Mouse (Mus musculus): ENCODE results near the gene Gpbp1.

Gpbp1 gene

DNA sequence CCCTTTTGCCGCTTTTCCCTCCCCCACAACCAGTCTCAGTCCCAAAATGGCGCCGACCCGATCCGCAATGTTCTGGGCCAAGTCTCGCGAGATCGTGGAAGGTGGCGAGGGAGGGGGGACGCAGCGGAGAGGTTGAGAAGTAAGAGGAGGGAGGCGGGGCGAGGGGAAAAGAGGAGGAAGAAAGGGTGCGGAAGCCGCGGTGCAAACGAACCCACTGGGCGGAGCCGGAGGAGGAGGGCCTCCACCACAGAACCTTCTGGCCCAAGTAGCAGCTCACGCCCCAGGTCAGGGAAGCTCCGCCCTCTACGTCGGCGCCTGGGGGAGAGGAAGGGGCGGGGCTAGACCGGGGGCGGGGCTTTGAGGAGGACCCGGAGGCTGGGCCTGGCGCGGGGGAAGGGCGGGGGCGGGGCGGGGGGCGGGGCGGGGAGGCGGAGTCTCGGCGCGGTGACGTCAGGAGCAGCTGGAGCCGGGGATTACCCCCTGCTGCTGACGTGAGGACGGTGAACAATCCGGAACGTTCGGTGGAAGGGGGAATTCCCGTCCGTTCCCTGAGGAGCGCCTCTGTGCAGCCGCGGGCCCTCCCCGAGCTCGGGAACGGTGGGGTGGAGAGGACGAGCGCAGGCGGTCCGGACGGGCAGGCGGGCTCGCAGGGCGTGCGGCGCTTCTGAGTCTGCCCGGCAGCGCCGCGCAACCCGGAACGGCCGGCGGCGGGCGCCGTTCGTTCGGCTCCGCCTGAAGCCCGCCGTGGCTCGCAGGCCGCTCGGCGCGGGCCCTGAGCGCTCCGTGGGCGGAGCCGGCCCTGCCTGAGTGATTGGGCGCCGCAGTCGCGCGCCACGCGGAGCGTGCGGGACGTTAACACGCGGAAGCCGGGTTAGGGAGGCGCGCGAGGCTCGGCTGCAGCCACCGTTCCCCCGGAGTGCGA, at the start of gene Gpbp1:
Gpbp1 (minus strand) TSS at position 310 of the 922 bp plus-strand sequence.
- peak; percentile 100 for DNase-seq (ENCODE audit: low spot score in 2 of 2)

DNA sequence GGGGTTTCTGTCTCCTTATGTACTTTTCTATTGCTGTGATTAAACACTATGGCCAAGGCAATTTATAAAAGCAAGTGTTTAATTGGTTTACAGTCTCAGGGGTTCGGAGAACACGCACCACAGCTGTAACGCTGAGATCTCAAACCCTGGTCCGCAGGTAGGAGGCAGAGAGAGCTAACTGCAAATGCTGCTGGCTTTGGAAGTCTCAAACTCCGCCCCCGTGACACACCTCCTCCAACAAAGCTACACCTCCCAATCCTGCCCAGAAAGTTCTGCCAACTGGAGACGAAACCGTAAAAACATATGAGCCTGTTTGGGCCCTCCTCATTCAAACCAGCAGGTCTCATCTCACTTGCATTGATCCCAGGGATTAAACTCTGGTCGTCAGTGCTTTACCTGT, 47.8 kb upstream of the Gpbp1 start:
- DNase-seq (ENCODE audit: low spot score in 2 of 2), result no peak

DNA sequence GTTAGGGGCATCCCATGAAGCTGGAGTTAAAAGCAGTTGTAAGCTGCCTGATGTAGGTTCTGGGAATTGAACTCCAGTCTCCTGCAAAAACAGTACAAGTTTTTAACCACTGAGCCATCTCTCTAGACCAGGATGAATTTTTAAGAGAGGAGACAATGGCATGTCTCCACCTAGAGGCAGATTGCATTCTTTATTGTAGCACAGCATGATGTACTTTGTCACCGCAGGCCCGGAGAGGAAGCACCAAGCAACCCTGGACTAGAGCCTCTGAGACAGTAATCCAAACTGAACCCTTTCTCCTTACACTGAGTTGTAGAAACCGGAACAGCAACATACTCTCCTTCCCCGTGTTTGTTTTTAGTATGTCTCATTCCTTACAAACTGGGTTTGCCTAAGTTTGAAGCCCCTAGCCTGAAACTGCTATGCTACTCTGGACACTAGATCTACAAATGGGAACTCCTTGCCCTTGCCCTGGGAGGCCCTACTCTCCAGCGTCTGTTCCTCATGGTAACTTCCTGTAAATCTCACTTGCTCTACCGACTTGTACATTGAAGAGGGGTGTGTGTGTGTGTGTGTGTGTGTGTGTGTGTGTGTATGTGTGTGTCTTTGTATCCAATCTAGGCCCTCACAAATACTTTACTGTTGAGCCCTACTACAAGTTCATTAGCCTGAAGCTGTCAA, 46.4 kb upstream of the Gpbp1 start:
- DNase-seq (ENCODE audit: low spot score in 2 of 2), result no peak

DNA sequence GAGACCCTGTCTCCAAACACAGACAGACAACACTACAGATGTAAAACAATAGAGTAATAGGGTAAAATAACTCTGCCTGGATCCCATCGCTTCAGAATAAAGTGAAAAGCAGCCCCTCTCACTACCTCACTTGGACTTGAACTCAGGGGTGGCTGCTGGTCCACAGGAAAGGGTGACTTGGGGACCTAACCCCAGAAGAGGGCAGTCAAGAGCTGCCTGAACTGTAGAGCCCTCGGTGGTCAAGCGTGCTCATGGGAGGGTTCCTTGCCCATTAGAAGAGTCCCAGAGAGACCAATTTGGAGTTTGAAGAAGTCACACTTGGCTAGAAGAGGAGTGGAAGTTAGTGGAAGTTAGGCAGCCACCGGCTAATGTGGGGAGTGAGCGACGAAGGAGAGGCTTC, 44.2 kb upstream of the Gpbp1 start:
- DNase-seq (ENCODE audit: low spot score in 2 of 2), result peak in 1 of 2 experiments; percentile 70

DNA sequence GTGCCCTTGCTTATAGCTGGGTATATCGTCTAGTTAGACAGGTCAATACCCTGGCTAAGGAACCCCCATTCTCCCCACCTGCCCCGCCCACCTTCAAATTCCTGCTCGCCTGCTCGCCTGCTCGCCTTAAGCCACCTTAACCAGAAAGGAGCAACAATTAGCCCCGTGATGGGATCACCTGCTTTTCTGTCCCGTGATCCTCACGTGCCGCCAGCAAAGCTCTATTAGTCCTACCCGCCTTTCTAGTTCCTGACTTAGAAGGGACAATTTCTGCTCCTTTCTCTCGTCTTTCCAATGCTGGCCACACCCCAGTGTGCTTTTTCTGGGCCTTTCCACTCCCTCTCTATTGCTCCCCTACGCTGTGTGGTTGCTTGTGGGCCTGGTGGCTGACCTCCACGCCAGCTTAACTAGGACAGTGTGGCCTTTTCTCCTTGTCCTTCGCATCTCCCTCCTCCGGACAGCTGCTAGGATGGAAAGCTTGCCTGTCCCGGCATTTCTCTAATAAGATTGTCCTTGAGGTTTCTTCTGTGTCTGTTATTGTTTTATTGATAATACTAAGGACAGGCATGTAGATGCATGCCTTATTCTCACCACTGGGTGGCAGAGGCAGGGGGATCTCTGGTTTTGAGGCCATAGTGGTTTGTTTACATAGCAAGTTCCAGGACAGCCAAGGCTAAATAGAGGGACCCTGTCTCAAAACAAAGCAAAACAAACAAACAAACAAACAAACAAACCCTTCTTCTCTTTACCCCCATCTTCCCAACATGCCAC, 42.5 kb upstream of the Gpbp1 start:
- peak in 1 of 2 experiments; percentile 41 for DNase-seq (ENCODE audit: low spot score in 2 of 2)

DNA sequence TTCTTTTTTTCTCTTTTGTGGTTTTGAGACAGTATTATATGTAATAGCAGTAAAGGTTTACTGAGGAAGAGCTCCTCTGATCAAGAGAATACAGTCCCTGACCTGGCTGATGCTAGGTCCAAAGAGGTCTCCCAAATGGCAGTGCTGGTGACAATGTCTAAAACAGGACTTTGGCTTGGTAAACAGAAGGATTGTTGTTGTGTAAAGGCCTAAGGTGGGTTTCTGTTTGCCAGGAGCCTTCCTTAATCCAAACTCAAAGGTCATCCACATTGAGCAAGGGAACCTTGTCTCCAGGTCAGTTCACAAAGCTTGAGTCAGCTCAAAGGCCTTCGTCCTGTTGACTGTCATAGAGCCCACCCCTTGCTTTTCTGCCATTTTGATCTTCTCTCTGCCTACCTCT, 41.8 kb upstream of the Gpbp1 start:
- DNase-seq (ENCODE audit: low spot score in 2 of 2), result no peak

DNA sequence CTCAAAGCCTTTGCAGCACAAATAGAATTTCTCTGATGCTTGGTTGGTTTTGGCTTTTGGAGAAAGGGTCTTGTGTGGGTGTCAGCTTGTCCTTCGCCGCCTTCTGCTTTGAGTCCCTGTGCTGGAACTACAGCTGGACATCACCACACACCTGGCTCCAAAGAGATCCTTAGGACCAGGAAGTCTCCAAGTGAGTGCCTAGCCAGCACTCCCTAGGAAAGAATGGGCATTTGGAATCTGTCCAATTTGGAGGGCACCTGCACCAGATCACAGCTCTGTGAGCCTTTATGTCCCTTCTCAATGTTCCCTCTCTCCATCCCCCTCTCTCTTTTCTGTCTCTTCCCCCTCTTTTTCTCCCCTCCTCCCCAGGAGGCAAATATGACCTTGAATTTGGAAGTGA, 34.4 kb upstream of the Gpbp1 start:
- DNase-seq (ENCODE audit: low spot score in 2 of 2), result no peak

DNA sequence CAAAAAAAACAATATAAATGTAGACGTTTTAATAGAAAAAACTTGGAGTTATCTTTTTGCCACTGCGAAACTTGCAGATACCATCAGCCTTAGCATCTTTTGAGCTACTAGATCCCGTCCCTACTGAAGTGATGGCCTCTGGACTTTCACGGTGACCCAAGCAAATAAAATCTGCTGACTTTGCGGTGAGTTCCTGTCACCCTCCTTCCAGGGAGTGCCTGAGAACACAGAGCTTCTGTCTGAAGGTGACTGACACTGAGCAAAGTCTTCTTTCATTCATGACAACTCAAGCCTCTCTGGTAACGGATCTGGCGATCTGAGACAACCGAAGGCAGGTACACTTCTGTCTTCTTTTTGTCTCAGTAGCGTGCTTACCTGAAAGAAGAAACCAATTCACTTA, 32.4 kb upstream of the Gpbp1 start:
- DNase-seq (ENCODE audit: low spot score in 2 of 2), result no peak

DNA sequence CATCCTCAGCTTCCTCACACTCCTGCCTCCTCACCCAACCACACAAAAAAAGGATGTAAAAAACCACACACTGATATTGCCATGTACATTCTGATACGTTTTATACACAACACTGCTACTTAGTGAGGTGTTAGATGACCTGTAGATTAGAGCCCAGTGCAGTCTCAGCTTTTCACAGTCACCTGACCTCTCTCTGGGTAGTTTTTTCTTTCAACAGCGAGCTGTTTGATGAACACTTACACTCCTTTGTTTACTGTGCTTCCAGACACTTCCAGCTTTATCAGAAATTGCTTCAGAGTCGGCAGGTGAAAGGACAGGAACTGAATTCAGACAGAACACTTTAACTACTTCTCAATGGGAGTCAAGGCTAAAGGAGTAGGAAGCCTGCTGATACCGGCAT, 30.5 kb upstream of the Gpbp1 start:
- no peak for DNase-seq (ENCODE audit: low spot score in 2 of 2)

DNA sequence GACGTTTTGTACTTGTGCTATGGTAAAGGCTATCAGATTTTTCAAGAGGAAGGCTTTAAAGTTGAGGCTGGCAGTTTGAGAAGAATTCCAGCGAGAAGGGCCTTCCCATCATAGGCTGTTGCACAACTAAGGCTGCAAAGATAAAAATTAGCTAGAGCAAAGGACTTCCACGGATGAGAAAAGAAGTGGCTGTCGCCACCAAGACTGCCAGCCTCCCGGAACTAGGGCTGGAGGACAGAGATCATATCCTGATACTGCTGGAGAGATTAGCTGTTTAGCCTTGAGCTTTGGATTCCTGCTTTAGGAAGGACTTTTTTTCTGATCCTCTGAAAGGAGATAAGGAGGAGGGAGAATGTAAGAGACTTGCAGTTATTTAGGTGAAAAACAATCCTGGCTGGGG, 28.4 kb upstream of the Gpbp1 start:
- no peak for DNase-seq (ENCODE audit: low spot score in 2 of 2)

DNA sequence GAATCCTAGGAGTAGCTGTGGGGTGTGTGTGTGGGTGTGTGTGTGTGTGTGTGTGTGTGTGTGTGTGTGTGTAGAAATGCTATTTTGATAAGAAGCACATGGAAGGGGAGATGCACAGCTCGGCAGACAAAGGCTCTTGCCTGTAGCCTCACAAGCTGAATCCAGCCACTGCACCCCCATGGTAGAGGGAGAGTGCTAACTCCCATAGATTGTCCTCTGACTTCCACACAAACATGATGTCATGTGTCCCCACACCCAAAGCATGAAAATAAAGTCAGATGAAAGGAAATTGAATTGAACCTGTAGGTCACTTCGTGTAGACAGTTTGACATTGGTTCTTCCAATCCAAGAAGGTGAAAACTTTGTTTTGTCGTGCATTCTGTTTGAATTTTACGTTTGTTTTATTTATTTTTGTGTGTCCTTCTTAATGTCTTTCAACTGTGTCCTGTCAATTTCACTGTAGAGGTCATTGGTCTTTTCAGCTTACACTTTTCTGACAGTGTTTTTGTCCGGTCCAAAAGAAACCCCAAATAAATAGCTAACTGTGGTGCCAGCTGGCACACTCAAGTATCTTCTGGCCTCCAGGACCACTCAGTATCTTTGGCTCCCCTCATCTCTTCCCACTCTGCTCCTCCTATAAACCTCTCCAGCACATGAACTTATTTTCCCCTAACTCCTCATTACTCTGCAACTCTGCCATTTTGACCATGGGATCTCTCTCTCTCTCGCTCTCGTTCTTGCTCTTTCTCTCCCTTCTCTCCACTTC, 26.7 kb upstream of the Gpbp1 start:
- no peak for DNase-seq (ENCODE audit: low spot score in 2 of 2)

DNA sequence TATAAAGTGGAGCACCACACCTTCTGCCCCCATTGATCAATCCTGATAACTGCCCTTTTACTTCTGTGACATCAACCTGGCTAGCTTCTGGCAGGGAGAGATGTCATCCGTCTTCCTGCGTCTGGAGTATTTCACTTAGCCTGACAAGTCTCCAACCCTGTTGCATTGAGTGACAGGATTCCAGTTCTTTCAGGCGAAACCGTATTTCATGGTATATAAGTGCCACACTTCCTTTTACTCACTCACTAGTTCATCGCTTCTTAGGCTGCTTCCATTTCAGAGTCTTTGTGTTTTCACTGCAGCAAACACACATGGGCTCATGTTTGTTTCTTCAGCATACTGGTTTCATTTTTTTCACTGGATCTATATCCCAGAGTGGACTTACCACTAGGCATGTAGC, 19.5 kb upstream of the Gpbp1 start:
- no peak for DNase-seq (ENCODE audit: low spot score in 2 of 2)

DNA sequence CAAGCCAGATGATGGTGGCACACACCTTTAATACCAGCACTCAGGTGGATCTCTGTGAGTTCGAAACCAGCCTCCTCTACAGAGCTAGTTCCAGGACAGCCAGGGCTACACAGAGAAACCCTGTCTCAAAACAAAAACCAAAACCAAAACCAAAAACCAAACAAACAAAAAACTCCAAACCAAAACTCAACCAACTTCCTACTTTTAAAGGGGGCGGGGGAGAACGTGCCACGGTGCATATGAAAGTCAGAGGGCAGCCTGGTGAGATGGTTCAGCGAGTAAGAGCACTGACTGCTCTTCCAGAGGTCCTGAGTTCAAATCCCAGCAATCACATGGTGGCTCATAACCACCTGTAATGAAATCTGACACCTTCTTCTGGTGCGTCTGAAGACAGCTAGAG, 18.7 kb upstream of the Gpbp1 start:
- no peak for DNase-seq (ENCODE audit: low spot score in 2 of 2)

DNA sequence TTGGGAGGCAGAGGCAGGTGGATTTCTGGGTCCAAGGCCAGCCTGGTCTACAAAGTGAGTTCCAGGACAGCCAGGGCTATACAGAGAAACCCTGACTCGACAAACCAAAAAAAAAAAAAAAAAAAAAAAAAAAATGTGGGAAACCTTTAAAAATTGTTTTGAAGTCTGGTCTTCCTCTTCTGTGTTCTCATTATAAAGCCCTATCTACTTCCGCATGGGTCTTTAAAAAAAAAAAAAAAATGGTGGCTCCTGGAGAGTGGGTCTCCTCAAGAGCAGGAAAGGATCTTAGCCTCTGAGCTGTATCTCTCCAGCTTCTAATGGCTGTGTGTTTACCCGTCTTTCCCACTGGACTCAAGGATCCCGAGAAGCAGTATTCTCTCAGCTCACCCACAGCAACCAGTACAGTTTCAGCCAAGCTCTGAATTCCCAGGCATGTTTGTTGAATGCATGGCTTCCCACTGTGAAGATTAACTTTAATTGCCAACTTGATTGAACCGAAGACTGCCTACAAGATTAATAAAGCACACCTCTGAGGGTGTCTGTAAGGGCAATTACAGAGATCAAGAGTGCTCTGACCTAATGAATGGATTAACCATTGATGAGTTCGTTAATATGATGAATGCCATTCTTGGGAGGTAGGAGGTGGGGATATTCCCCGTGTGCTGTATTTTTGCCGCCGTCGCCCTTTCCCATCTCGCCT, 4.6 kb upstream of the Gpbp1 start:
- DNase-seq (ENCODE audit: low spot score in 2 of 2), result no peak

DNA sequence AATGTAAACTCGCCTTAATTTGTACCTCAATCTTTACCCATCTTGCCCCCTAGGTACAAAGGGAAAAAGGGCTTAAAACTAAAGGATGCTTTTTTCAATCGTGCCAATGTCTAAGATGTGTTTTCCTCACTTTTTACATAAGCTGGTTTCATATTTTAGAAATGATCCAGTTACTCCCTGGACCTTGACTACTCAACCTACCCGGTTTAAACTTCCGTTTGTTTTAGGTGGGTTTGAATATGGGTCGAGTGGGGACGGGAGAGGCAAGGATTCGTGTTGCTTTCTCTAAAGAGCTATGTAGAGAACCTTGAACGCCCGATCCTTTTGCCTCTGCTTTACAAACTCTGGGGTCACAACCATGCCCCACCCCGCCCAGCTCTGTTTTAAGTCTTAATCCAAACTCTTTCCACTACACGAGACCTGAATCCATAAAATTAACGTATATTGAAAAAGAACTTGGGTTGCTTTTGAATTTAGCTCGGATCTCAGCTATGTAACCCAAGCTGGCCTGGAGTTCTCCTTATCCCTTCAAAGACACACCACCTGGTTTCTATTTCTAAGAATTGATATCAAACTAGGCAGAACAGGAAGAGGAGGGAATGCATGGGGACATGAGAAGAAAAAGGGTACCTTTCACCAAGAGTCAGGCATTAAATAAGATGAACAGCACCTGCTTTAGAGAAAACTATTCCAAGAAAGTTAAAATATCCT, 1.3 kb upstream of the Gpbp1 start:
- no peak for DNase-seq (ENCODE audit: low spot score in 2 of 2)

DNA sequence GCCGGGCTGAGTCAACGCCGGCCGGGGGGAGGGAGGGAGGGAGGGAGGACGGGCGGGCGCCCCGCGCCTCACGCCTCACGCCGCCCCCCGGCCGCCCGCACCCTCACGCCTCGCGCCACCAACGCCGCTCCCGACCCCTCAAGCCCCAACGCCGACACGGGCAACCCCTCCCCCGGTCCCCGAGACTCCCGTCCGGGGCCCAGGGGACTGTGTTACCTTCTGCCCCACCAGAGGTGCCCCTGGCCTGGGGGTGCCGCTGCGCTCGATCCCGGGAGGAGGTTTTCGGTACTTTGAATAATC, 459 bp downstream of the Gpbp1 start:
- no peak for DNase-seq (ENCODE audit: low spot score in 2 of 2)

DNA sequence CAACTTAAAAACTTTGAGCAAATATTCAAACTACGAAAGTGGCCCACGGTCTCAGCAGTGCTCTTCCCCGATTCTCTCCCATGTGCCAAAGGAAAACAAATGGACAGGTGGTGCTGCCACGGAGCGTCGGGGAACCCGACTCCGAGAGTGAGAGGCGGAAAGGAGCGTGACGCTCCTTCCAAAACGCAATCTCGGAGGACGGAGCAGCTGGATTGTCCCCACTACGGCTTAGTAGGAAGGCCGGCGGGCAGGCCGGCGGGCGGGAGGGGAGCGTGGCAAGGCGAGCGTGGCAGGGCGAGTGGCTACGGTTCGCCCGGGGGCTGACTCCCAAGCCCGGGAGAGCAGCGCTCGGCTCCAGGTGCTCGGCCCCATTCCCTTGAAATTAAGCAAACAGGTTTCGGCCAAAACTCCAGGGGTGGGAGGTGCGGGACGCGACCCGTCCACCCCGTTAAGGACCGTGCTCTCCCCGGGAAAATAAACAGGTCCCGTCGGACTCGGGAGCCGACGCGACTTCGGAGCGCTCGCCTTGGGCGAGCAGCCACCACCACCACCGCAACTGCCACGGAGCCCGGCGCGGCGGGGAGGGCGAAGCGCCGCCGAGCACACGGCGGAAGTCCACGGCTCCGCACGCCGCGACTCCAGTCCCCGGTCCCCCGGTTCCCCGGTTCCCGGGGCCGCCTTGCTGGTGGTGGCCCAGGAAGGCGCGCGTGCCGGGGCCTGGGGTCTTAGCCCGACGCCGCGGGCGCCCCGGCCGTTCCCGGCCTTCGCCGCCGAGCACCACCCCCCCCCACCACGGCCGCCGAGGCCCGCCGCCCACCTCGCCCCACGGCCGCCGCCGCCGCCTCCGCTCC, 1.0 kb downstream of the Gpbp1 start:
- DNase-seq (ENCODE audit: low spot score in 2 of 2), result peak; percentile 52 to 83

DNA sequence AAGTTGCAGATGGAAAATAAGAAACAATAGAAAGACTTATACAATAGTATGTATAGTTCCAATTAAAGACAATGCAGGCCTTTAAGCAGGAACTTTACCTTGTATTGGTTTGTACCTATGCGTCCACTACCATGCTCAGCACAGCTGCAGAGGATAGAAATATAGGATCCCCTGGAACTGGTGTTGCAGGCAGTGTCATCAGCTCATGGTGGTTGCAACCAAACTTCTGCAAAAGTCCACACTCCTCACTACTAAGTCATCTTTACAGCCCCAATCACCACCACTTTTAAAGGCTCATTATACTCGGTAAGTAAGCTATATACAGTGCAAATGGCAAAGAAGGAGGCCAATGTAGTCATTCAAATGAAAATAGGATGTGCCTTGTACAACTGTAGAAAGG, 12.2 kb downstream of the Gpbp1 start:
- DNase-seq (ENCODE audit: low spot score in 2 of 2), result no peak

DNA sequence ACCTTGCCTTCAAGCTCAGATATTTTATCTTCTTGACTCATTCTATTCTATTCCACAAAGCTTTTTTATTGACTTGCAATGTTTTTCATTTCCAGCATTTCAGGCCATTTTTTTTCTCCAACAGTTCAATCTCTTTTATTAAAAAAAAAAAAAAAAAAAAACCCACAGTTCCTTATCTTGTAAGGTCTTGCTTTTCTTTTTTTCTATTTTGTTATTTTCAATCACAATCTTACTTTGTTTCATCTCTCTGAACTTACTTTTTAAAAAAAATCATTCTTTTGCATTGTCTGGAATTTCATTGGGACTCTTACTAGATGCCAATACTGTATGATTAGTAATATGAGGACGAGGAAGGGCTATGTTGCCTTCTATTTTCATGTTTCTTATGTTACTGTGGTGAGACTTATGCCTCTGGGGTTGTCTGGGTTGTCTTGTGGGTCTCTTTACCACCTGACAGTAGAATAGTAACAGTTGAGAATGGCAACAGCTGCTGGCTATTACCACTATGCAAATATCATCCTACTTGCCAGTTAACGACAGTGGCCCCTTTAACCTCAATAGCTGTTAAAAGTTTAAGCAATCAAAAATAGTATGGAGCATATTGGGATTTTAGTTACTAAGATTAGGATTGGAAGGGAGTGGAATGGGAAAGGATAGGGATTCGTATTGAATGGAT, 19.2 kb downstream of the Gpbp1 start:
- DNase-seq (ENCODE audit: low spot score in 2 of 2), result no peak

Data from spleen, postnatal 4 days (tissue).